Mouse (Mus musculus): ENCODE measurements around the gene Elk3.
A peak's percentile ranks its signal among the peaks of the same experiment; 100 is the strongest.

Gene Elk3

DNA sequence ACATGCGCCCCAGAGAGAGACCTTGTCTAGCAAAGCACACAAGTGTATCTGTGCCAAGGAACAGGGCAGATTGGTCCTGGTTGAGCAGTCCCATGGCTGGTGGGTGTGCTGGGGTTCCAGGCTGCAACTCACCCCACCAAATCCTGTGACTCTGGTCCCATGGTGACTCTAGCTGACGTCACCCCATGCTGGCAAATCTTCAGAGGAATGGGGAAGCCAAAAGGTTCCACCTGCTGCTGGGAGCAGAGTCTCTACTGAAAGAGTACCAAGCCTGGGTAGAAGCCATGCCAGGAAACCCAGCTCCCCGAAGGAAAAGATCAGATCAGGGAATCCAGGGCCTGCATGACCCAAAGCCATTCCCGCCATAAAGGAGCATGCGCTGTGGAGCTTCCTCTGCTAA lies 43.4 kb downstream of the Elk3 start:
- DNase-seq (ENCODE audit: low spot score): no peak

GRCm38 (mm10) chr10:93266521-93266920 lies 44.4 kb downstream of the Elk3 start:
- no peak for DNase-seq (ENCODE audit: low spot score)

DNA sequence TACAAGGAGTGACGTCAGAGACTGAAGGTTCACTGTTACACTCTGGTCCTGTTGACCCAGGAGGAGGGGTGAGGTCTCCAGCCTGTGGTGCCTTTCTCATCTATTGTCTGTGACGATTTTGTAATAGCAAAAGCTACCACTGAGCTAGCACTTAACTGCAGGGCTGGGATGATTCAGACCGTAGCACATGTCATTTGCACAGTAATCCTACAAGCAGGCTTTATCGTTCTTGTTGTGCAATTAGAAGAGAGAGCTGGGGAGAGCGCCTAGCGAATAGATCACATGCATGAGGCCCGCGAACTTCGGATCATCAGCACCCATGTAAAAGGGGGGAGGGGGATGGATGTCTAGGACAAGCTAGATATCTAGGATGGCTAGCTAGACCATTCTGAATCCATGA lies 45.1 kb downstream of the Elk3 start:
- no peak for DNase-seq (ENCODE audit: low spot score)

GRCm38 (mm10) chr10:93264001-93264400 lies 46.9 kb downstream of the Elk3 start:
- DNase-seq (ENCODE audit: low spot score): no peak

DNA sequence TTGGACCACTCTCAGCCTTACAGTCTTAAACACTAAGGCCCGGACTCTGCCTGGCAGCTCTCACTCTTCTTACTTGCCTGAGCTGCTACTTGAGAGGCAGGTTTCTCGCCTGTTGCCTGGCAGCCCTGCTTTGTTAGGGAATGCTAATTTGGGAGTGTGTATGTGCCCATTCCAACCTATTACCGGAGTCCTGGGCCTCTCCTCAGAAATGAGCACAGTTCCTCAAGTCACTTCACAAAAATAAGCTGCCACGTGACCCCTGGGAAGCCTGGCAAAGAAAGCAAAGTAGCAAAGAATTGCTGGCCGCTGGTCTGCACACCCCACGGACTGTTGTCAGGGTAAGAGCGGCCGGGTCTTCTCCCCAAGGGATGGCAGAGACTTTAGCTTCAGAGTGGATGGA lies 47.5 kb downstream of the Elk3 start:
- DNase-seq (ENCODE audit: low spot score): no peak

DNA sequence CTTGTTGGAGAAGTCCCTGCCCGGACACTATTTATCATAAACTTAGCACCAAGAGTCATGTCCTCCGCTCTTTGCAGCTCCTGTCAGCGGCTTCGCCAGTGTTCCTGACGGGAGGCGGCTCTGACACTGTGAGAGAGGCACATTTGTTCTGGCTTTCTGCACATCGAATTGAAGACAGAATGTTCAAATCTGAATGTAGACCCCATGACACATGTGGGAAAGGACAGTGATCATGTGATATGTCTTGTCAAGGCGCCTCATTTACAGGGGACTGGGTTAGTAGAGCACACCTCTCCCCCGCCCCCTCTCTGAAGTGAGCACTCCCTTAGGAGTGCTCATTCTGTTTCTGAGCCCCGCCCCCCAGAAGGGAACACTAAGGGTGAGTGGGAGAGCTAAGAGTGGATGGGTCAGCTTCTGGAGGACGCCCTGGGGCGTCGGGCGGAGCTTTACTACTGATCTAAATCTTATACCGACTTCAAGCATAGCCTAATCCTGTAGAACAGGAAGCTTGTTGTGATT lies 48.9 kb downstream of the Elk3 start:
- no peak for DNase-seq (ENCODE audit: low spot score)

DNA sequence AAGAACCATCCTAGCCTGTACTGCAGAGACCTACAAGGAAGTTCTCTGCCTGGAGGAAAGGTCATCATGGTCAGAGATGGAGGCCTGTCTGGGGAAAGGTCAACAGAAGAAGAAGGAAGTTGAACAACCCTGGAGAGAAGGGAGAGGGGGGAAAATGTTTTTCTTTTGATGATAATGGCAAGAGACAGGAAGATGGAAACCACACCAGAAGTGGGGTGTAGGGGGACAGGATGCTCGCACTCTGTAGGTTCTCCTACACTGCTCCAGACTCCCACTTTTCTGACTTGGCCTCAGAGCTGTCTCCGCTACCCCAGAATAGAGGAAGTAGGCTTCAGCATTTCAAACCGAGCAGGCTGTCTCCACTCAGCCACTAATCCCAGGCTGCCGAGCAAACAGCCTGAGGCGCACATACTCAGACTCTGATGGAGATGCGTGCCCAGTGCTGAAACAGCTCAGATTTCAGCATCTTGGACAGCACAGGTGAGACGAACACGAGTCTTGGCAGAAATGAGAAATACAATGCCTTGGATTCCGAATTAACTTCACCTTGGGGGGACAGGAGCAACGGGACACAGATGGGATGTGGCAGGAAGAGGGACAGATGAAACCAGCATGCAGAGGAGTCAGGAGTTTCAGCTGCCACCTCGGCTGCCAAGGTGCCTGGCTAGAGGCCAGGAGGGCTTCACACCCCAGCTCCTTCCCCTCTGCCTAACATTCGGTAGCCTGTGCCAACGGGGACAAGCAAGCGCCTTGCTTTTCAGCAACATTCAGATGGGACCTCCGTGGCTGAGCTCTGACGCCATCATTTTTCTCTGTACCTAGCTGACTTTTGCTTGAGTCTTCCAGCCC lies 49.6 kb downstream of the Elk3 start:
- peak; percentile 52 for DNase-seq (ENCODE audit: low spot score)

- no peak for DNase-seq (ENCODE audit: low spot score)
Observed at GRCm38 (mm10) chr10:93259826-93260225, 51.1 kb downstream of the Elk3 start.

GRCm38 (mm10) chr10:93255294-93255693 lies 55.6 kb downstream of the Elk3 start:
- DNase-seq (ENCODE audit: low spot score): peak; percentile 42

GRCm38 (mm10) chr10:93253156-93253555 lies 57.8 kb downstream of the Elk3 start:
- peak; percentile 41 for DNase-seq (ENCODE audit: low spot score)

GRCm38 (mm10) chr10:93252661-93253060 lies 58.3 kb downstream of the Elk3 start:
- DNase-seq (ENCODE audit: low spot score): no peak

GRCm38 (mm10) chr10:93251426-93251825 lies 59.5 kb downstream of the Elk3 start:
- no peak for DNase-seq (ENCODE audit: low spot score)

DNA sequence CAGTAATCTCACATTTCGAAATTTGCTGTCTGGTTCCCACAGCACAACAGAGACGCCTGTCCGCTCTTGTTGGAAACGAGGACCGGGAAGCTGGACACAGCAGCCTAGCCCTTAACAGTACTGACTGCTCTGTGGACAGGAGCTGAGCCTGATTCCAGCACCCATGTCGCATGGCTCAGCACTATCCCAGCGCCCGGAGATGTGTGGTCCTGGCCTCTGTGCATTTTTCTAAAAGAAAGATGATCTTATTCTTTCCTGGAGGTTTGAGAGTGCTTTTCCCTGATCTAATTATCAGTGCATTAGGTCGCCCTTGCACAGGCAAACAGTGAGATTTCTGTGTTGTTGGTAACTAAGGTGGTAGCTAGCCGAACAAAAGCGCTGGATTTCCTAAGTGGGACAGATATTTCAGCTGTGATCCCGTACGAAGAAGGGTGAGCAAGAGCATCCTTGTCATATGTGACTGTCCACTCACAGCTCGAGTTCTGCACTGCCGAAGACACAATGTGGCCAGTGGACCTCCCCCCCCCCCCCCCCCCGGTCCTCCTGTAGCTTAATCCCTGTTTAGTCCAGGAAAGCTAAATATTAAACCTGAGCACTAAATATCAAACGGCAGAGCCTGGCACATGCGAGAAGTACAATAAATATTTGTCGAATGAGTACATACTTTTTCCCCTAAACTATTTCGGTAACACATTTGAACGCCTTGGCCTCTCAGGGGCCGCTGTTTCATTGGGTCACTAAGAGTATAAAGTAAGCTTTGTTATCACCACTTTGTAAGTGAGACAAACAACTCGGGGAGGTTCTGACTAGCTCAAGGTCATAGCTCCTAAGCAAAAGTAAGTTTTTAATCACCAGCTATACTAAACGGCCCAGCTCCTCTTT lies 60.3 kb downstream of the Elk3 start:
- DNase-seq (ENCODE audit: low spot score): peak; percentile 85

DNA sequence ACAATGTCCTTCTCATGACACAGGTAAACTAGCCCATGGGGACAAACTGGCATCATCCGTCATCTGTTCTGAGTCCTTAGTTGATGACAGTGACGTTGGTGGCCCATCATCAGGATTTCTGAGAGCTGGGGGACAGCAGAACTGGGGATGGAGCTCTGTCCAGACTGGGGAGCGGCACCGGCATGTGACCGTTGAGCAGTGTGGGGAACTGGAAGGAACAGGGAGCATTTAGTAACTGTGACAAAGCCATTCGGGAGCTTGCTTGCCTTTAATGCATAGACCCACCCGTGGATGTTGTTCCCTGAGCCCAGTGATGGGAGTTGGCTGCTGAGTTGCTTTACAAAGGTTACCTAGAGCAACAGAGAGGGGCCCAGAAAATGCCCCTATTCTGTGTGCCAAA lies 61.0 kb downstream of the Elk3 start:
- no peak for DNase-seq (ENCODE audit: low spot score)

DNA sequence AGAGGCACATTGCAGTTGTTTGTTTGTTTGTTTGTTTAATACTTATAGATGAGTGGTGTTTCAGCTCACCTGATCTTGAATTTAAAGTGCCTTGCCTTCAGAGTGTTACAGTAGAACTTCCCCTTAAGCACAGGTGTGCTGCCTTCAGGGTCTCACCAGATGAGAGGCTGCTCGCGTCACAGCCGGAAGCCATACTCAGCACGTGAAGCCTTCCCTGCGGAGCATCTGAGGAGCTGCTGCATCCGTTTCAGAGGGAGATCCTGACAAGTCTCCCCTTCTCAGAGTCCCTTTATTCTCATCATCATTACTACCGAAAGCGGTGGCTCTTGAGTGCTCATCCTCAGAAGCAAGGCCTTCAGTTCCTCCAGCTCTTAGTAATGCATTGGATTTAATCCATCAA lies 62.5 kb downstream of the Elk3 start:
- DNase-seq (ENCODE audit: low spot score): no peak

DNA sequence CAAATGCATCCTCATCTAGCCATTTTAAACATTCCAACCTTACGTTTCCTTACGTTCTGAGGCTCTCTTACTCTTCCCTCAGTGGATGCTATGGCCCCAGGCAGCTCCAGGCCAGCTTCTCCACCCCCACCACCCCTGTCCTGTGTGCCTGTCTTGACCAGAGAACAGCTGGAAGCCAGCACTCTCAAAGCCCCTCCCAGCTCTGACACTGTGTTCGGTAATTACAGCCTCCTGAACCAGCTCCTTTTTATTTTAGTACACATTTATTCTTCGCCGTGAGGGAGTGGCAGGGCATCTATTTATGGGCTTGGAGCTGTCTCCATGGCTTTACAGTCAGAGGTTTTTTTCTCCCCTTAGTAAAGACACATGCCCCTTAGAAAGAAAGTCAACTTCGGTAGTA lies 63.0 kb downstream of the Elk3 start:
- DNase-seq (ENCODE audit: low spot score): no peak

GRCm38 (mm10) chr10:93247422-93247821 lies 63.5 kb downstream of the Elk3 start:
- DNase-seq (ENCODE audit: low spot score): no peak

DNA sequence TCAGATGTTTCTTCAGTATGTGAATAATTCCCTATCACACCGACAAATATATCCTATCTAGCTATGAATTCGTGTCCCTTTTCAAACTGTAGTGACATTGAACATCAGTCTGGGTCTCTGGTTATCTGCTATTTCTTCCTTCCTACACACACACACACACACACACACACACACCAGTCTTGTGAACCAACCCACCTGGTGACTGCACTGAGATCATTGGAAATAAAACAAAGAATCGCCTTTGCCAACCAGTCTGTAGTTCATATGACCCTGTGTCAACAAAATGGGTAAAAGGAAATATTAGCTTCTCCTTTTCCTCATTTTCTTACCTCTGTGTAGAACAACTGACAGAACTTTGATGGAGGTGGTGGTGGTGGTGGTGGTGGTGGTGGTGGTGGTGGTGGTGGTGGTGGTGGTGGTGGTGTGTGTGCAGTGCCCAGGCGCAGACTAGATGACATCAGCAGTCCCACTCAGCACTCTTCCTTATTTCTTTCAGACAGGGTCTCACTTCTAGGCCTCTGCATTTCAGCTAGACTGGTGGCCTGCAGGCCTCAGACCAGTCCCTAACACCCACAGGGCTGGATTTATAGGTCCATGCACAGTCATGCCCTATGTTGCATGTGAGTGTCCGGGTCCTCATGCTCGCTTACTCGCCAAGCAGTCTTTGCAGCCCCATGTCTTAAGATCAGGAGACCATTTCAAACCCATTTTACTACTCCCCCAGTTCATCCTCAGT lies 64.6 kb downstream of the Elk3 start:
- no peak for DNase-seq (ENCODE audit: low spot score)

DNA sequence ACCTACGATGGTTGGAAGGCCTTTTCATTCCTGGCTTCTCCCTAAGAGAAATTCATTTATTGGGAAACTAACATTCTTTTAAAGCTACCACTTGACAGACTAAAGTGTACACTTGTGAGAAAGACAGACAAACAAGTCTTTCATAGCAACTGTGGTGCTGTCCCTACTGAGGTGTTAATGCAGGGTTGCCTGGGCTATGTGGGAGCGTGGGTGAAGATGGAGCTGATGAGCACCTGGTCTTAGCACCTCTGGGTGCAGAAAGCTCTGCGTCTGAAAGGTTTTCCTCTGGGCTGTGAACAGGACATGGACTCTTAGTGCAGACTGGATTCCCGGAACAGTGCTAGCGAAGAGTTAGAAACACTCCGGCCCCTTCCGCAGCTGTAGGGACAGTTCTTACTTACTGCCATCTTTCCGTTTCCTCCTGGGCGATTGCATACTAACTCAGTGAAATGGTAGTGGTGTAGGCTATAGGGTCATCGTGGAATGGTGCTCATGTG lies 66.7 kb downstream of the Elk3 start:
- no peak for DNase-seq (ENCODE audit: low spot score)

DNA sequence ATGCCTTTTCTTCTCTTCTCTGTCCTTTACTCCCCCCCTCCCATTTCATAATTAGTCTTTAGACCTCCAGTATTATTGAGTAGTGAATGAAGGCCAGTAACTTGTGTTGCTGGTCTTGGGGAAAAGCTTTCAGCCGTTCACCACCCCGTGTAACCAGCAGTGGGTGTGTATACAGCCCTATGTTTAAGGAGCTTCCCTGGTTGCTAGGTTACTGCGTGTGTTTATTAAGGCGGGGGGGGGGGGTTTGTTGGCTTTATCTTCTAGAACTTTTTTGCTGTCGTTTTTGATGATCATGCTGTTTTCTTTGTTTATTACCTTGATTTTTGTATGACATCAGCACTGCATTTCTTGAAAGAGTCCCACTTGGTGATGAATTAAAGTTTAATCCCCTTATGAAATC lies 68.1 kb downstream of the Elk3 start:
- no peak for DNase-seq (ENCODE audit: low spot score)

DNA sequence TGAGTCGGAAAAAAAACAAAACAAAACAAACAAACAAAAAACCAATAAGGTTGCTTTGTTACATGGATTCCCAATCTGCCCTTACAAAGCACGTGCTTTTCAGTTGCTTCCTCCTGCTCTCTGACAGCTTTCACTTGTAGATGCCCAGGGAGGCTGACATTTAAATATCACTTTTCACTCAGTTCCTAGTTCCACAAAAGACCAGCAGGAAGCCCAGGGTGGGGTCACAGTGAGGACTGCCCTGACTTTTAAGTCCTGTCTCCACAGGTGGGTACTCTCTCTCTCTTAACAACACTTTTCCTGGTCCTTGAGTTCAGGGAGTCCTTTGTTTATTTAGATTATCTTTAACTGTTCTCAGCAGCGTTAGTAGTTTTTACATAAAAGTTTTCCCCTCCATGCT lies 68.7 kb downstream of the Elk3 start:
- DNase-seq (ENCODE audit: low spot score): no peak

- DNase-seq (ENCODE audit: low spot score): no peak
Observed at GRCm38 (mm10) chr10:93239201-93239806, 71.6 kb downstream of the Elk3 start.

Data from MN1 (cell line).